Mouse (Mus musculus) kidney, embryonic 16.5 days (tissue): ENCODE measurements around the gene Emx1. TPM values are rescaled to one million over a fixed set of nuclear protein-coding genes. Genes with fewer than 3 reads are reported as not detected.

Experiments
- ATAC-seq: fragments of 200-750 bp; cut with Nextera tagmentation; 2 replicates; pipeline ENCODE4 v1.8.0; 2017; ENCODE audit warnings: moderate TSS enrichment; ENCODE audit not compliant: low FRiP score, low TSS enrichment
- H3K27ac ChIP-seq: fragments of 300-500 bp; sonication (generic); 2 replicates; pipeline ENCODE4 v1.5.1; 2014; ENCODE audit warnings: low read length
- H3K27me3 ChIP-seq: fragments of 300-500 bp; sonication (generic); 2 replicates; pipeline ENCODE4 v1.6.1; 2014; ENCODE audit warnings: low read length, control low read depth, mixed read lengths; ENCODE audit not compliant: insufficient read depth
- H3K36me3 ChIP-seq: fragments of 300-500 bp; sonication (generic); 2 replicates; pipeline ENCODE4 v1.6.1; 2014; ENCODE audit warnings: low read length, control low read depth, mixed read lengths; ENCODE audit not compliant: insufficient read depth
- H3K4me1 ChIP-seq: fragments of 300-500 bp; sonication (generic); 2 replicates; pipeline ENCODE4 v1.6.1; 2014; ENCODE audit warnings: low read length, control low read depth, mixed read lengths; ENCODE audit not compliant: insufficient read depth
- H3K4me2 ChIP-seq: fragments of 300-500 bp; sonication (generic); replicated peaks from 2 replicates; pipeline ENCODE4 v1.6.1; 2014; ENCODE audit warnings: low read depth, low read length
- H3K4me3 ChIP-seq: fragments of 300-500 bp; sonication (generic); 2 replicates; pipeline ENCODE4 v1.5.1; 2014; ENCODE audit warnings: mild to moderate bottlenecking, low read length
- H3K9ac ChIP-seq: fragments of 300-500 bp; sonication (generic); replicated peaks from 2 replicates; pipeline ENCODE4 v1.6.1; 2014; ENCODE audit warnings: low read length
- H3K9me3 ChIP-seq: fragments of 300-500 bp; sonication (generic); 2 replicates; pipeline ENCODE4 v1.6.1; 2016; ENCODE audit warnings: low read length, control low read depth
- WGBS: fragments of 180-500 bp; shearing (Covaris S2); extraction: QIAGEN DNeasy Blood & Tissue Kit; methylation state at CpG from one replicate; pipeline ENCODE4 v1.1.7; 2014; 5-methylcytosine and 5-hydroxymethylcytosine counted together
- polyA plus RNA-seq: library from polyadenylated mRNA; unstranded; fragments of >200 nt; fragmentation: Nextera tagmentation; extraction: Ambion mirVana; gene quantifications from 2 replicates; pipeline ENCODE4 v1.2.1, GENCODE M21; 2015

Gene Emx1
- polyA plus RNA-seq, 1 experiment from 2014 or later = 19.7 TPM

GRCm38 (mm10) chr6:85188256-85189110 lies 1.2 kb downstream of the Emx1 start:
- Histone ChIP-seq H3K36me3 (no peaks in the 10 kb centered on the region), H3K27me3 (peaks cover 94% of the 10 kb centered on the region), H3K4me3 (peak overlapping the region; percentile 53), H3K9ac (peak overlapping the region; percentile 65), H3K4me2 (peak overlapping the region; percentile 73), H3K9me3 (no peaks in the 10 kb centered on the region), H3K4me1 (peaks cover 38% of the 10 kb centered on the region), H3K27ac (0 out of 2 replicates have a peak overlapping the region, but pooled peaks have one; percentile 77)
- no peak for ATAC-seq
- under 1% methylated on average over 39 of the region's 39 CpGs for WGBS

GRCm38 (mm10) chr6:85189361-85189760 lies 2.1 kb downstream of the Emx1 start:
- Histone ChIP-seq H3K4me1 (peaks cover 38% of the 10 kb centered on the region), H3K9me3 (no peaks in the 10 kb centered on the region), H3K27ac (no peak overlapping the region), H3K4me3 (peak overlapping the region; percentile 46), H3K27me3 (peaks cover 96% of the 10 kb centered on the region), H3K4me2 (peak overlapping the region; percentile 73), H3K9ac (peak overlapping the region; percentile 51; the same call in 1 of the 2 replicates), H3K36me3 (no peaks in the 10 kb centered on the region)
- no peak for ATAC-seq
- 9% methylated on average over 14 of the region's 14 CpGs for WGBS

- H3K27ac ChIP-seq = no peak overlapping the region
- ATAC-seq = no peak
- H3K4me2 ChIP-seq = peak overlapping the region; percentile 73
- H3K27me3 ChIP-seq = peaks cover 99% of the 10 kb centered on the region
- peak overlapping the region; percentile 46 for H3K4me3 ChIP-seq
- 1% methylated on average over 52 of the region's 52 CpGs for WGBS
- peaks cover 38% of the 10 kb centered on the region for H3K4me1 ChIP-seq
- H3K9me3 ChIP-seq = no peaks in the 10 kb centered on the region
- H3K9ac ChIP-seq = peak overlapping the region; percentile 51; the same call in 1 of the 2 replicates
- no peaks in the 10 kb centered on the region for H3K36me3 ChIP-seq
These were observed 2.8 kb downstream of the Emx1 start for GRCm38 (mm10) chr6:85189911-85190591.

- Histone ChIP-seq H3K4me2 (peak overlapping the region; percentile 73), H3K9me3 (no peaks in the 10 kb centered on the region), H3K27ac (no peak overlapping the region), H3K36me3 (no peaks in the 10 kb centered on the region), H3K27me3 (peaks cover 96% of the 10 kb centered on the region), H3K4me1 (peaks cover 38% of the 10 kb centered on the region), H3K4me3 (peak overlapping the region; percentile 46), H3K9ac (peak overlapping the region; percentile 51; the same call in 1 of the 2 replicates)
- no peak for ATAC-seq
- WGBS = 6% methylated on average over 13 of the region's 13 CpGs
These were observed 3.4 kb downstream of the Emx1 start for GRCm38 (mm10) chr6:85190671-85191070.

- Histone ChIP-seq H3K9me3 (no peaks in the 10 kb centered on the region), H3K27ac (no peak overlapping the region), H3K4me2 (no peak overlapping the region), H3K36me3 (no peaks in the 10 kb centered on the region), H3K27me3 (peaks cover 94% of the 10 kb centered on the region), H3K4me3 (no peak overlapping the region; the same call in 1 of the 2 replicates), H3K9ac (no peak overlapping the region), H3K4me1 (peaks cover 28% of the 10 kb centered on the region)
- no peak for ATAC-seq
- WGBS = 22% methylated on average over 9 of the region's 9 CpGs
These were observed 4.7 kb downstream of the Emx1 start for GRCm38 (mm10) chr6:85191751-85192440.

- Histone ChIP-seq H3K36me3 (no peaks in the 10 kb centered on the region), H3K4me2 (peak overlapping the region; percentile 16; the same call in 1 of the 2 replicates), H3K9me3 (no peaks in the 10 kb centered on the region), H3K9ac (0 out of 2 replicates have a peak overlapping the region, but pooled peaks have one; percentile 19), H3K4me1 (peaks cover 17% of the 10 kb centered on the region), H3K27me3 (peaks cover 86% of the 10 kb centered on the region), H3K27ac (no peak overlapping the region), H3K4me3 (peak overlapping the region; percentile 4)
- 7% methylated on average over 29 of the region's 29 CpGs for WGBS
- ATAC-seq = no peak
These were observed 6.4 kb downstream of the Emx1 start for GRCm38 (mm10) chr6:85193381-85194318.

GRCm38 (mm10) chr6:85197951-85198350 lies 10.7 kb downstream of the Emx1 start:
- WGBS = 65% methylated on average over 2 of the region's 2 CpGs

GRCm38 (mm10) chr6:85206182-85206938 lies 19.1 kb downstream of the Emx1 start:
- ATAC-seq = no peak
- no peak overlapping the region for H3K9ac ChIP-seq
- 41% methylated on average over 16 of the region's 16 CpGs for WGBS
- H3K4me3 ChIP-seq = no peak overlapping the region
- no peaks in the 10 kb centered on the region for H3K9me3 ChIP-seq
- peaks cover 5% of the 10 kb centered on the region; the same call in 1 of the 2 replicates for H3K4me1 ChIP-seq
- no peak overlapping the region for H3K4me2 ChIP-seq
- H3K27me3 ChIP-seq = peaks cover 8% of the 10 kb centered on the region; the same call in 1 of the 2 replicates
- H3K27ac ChIP-seq = no peak overlapping the region
- no peaks in the 10 kb centered on the region for H3K36me3 ChIP-seq

More at GRCm38 (mm10) chr6:85197951-85198350, 10.7 kb downstream of the Emx1 start:
- H3K4me3 ChIP-seq = no peak overlapping the region
- H3K27me3 ChIP-seq = peaks cover 43% of the 10 kb centered on the region
- no peak overlapping the region for H3K4me2 ChIP-seq
- H3K36me3 ChIP-seq = no peaks in the 10 kb centered on the region
- H3K4me1 ChIP-seq = no peaks in the 10 kb centered on the region
- H3K9me3 ChIP-seq = no peaks in the 10 kb centered on the region
- no peak for ATAC-seq
- no peak overlapping the region for H3K27ac ChIP-seq
- no peak overlapping the region for H3K9ac ChIP-seq
